Mouse (Mus musculus): Measurements from ENCODE around the gene Prr14.
"Not testable (repeated sequence)": the region's sequence is repeated elsewhere in the genome, so short reads cannot be mapped to it uniquely, and the experiment has no call there.

The Prr14 gene

DNA sequence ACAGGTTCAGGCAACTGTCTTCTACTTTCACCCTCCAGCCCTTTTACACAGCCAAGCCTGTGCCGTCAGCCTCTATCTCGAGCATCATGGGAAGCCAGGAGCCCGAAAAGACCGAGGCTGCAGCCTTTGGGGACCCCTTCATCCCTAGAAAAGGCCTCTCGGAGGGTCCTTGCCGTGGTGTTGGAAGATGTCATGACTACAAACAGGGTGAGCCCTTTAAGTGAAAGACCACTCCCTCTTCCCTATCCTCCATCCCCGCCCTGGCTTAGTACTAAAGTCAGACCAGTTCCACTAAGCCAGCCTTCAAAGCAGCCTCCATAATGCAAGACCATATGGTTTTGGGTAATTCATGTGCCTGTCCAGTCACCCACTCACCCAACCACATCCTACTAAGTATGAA lies 12.6 kb downstream of the Prr14 start:
- DNase-seq (ENCODE audit: low spot score) = peak; percentile 45

DNA sequence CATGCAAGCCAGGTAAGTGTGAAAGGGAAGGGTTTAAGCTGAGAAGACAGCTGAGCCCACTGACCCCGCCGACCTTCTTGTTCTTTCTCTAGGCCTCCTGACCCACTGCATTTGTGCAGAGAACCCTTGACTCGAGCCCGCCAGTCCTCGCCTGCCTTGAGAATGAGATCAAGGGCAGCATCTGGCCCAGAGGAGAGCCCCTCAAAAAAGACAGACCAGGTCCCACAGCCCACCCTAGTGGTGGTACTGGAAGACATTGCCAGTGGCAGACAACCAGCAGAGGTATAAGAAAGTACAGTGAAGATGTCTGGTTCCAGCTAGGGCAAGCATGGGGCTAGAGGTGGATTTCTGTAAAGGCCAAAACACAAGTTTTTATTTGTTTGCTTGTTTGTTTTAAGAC lies 14.3 kb downstream of the Prr14 start:
- peak; percentile 43 for DNase-seq (ENCODE audit: low spot score)

DNA sequence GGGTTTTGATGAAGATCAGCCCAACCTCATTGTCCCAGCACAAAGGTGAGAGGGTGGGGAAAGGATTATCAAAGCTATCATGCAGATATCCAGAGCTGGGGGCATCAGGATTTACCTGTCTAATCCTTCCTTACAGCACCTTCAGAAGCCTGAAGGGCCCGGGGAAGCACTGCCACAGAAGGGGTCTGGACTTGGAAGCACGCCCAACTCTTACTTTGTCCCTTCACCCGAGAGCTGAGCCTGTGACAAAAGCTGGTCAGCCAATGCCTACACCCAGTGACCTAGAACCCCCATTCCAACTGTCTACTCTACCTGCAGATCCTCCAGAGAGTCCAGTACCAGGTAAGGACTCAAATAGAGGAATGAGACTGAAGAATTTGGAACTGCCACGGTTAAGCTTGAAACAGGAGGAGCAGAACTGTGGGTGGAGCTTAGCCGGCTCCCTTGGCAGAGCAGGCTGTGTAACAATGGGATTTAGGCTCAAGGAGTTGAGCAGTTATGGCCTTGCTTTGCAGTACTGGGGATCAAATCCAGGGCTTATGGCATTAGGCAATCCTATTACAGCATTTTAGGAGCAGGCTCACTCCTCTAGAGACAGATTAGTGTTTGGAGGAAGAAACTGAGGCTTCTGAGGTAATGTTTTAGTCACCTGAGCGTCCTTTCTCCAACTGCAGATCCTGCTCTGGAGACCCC lies 15.1 kb downstream of the Prr14 start:
- no peak for DNase-seq (ENCODE audit: low spot score)

- no peak for DNase-seq (ENCODE audit: low spot score)
Observed at GRCm38 (mm10) chr7:127475186-127475740, 15.9 kb downstream of the Prr14 start.

- no peak for DNase-seq (ENCODE audit: low spot score)
Observed at GRCm38 (mm10) chr7:127476336-127476735, 16.9 kb downstream of the Prr14 start.

GRCm38 (mm10) chr7:127476855-127477254 lies 17.4 kb downstream of the Prr14 start:
- no peak for DNase-seq (ENCODE audit: low spot score)

GRCm38 (mm10) chr7:127477687-127478634 lies 18.6 kb downstream of the Prr14 start:
- DNase-seq (ENCODE audit: low spot score) = peak; percentile 100

- peak; percentile 99 for DNase-seq (ENCODE audit: low spot score)
Observed at GRCm38 (mm10) chr7:127478635-127479317, 19.4 kb downstream of the Prr14 start, which contains the start of gene Fbrs. Gene Fbrs, plus strand, starts transcription at chr7:127479199.

DNA sequence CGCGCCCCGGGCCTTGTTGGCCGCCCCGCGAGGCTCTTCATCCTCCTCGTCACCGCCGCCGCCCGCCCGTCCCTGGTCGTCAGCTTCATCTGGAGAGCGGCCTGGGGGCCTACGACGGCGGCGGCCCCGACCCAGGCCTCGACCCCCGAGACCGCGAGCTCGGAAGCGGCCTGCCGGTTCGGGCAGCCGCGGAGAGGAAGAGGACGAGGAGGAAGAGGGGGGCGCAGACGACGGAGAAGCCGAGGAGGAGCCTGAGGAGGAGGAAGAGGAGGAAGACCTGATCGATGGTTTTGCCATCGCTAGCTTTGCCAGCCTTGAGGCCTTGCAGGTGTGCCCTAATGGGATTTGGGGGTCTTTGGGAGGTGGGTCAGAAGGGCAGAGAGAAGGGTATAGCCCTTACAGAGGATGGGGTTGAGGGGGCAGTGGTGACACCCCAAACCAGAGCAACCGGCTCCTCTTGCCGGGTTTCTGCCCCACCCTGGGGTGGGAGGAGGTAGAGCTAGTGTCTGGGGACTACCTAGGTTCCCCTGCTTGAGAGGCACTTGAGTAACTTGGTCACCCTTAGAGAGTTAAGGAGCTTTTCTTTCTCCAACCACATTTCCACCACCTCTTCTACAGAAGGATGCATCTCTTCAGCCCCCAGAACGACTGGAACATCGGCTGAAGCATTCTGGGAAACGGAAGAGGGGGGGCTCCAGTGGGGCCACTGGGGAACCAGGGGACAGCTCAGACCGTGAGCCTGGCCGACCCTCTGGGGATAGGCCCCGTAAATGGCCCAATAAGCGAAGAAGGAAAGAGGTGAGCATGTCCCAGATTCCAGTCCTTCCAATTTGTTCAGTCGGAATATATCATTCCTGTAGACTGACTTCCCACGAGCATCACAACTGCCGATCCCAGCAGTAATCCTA lies 20.2 kb downstream of the Prr14 start:
- peak; percentile 3 for DNase-seq (ENCODE audit: low spot score)

DNA sequence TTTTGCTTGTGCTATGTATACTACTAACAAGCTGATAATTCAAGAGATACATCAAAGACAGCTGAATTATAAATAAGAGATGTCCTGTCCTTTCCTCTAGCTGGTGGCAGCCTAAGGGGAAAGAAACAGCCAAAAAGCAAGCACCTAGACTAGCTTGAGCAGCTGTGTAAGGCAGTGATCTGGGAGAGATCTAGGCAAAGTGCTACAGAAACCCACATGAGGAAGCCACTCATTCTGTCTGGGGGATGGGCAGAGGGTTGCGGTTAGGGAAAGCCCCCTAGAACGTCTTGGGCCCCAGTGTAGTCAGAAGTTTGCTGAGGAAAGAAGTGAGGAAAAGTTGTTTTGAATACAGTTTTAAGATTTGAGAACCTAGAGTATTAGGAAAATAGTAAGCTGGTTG lies 20.9 kb downstream of the Prr14 start:
- no peak for DNase-seq (ENCODE audit: low spot score)

- DNase-seq (ENCODE audit: low spot score) = no peak
Observed at GRCm38 (mm10) chr7:127485416-127485815, 26.0 kb downstream of the Prr14 start.

GRCm38 (mm10) chr7:127488364-127488763 lies 29.0 kb downstream of the Prr14 start:
- DNase-seq (ENCODE audit: low spot score) = not testable (repeated sequence)

- DNase-seq (ENCODE audit: low spot score) = no peak
Observed at GRCm38 (mm10) chr7:127489982-127490381, 30.6 kb downstream of the Prr14 start.

DNA sequence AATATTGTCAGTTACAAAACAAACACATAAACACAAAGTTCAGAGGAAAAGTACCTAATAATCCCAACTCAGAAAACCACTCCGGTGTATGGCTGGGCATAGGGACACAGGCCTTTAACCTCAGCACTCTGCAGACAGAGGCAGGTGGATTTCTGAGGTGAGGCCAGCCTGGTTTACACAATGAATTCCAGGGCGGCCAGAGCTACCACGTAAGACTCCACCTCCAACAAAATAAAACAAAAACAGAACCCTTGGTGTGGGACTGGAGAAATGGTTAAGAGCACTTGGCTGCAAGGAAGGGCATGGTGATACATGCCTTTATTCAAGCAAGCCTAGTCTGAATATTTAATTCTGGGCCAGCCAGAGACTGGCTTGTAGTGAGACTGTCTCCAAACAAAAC lies 32.4 kb downstream of the Prr14 start:
- DNase-seq (ENCODE audit: low spot score) = no peak

GRCm38 (mm10) chr7:127494648-127495047 lies 35.2 kb downstream of the Prr14 start:
- DNase-seq (ENCODE audit: low spot score) = no peak

DNA sequence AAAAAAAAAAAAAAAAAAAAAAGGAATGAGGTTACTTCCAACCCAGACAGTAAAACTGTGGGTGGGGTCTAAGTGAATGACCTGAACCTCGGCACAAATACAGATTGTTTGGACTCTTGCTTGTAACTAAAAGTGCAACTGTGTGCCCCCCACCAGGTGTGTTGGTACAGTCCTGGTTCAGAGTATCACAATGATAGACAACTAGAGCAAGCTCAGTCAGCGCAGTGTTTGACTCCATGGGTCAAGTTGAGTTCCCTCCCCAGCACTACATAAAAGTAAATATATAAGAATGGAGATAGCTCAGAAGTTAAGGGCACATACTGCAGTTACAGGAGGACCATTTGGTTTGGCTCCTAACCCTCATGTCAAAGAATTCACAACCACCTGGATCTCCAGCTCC lies 38.0 kb downstream of the Prr14 start:
- no peak for DNase-seq (ENCODE audit: low spot score)

DNA sequence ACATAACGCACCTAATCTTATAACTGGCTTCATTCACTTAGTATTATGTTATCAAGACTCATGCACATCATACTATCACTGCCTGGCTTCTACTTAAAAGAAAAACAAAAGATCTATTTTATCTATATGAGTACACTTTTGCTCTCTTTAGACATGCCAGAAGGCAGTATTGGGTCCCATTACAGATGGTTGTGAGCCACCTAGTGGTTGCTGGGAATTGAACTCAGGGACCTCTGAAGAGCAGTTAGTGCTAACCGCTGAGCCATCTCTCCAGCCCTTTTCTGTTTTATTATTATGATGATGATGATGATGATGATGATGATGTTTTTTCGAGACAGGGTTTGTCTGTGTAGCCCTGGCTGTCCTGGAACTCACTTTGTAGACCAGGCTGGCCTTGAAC lies 39.0 kb downstream of the Prr14 start:
- peak; percentile 62 for DNase-seq (ENCODE audit: low spot score)

DNA sequence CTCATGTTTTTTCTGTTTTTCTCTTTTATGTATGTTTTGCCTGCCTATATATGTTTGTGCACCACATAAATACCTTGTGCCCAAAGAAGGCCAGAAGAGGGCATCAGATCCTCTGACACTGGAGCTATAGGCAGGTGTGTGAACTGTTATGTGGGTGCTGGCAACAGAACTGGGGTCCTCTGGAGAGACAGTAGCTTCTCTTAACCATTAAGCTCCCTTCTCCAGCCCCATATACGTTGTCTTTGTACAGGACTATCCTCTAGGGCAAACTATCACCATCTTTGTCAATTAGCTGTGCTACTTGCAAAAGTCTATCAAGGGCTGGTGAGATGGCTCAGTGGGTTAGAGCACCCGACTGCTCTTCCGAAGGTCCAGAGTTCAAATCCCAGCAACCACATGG lies 48.9 kb downstream of the Prr14 start:
- DNase-seq (ENCODE audit: low spot score) = no peak

DNA sequence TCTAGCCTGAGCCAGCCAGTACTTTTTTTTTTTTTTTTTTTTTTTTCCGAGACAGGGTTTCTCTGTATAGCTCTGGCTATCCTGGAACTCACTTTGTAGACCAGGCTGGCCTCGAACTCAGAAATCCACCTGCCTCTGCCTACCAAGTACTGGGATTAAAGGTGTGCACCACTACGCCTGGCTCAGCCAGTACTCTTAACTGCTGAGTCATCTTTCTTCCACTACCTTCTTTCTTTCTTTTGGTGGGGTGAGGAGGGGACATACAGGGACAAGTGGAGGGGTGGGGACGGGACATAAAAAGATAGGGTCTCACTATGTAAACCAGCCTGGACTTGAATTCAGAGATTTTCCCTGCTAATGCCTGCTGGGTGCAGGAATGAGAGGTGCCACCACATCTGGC lies 50.4 kb downstream of the Prr14 start:
- not testable (repeated sequence) for DNase-seq (ENCODE audit: low spot score)

DNA sequence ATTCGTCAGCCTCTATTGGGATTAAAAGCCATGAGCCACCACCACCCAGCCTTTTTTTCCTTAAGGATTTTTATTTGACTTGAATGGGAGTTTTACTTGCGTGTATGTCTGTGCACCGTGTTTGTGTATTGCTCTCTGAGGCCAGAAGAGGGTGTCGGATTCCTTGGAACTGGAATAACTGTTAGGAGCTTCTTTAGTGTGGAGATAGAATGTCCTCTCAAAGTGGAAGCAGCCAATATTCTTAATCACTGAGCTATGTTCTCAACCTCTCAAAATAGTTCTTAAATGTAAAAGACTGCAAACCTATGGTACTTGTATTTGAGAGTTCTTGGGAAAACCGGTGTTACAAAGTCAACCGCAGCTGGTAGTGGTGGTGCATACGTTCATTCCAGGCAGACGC lies 51.8 kb downstream of the Prr14 start:
- DNase-seq (ENCODE audit: low spot score) = peak; percentile 53

DNA sequence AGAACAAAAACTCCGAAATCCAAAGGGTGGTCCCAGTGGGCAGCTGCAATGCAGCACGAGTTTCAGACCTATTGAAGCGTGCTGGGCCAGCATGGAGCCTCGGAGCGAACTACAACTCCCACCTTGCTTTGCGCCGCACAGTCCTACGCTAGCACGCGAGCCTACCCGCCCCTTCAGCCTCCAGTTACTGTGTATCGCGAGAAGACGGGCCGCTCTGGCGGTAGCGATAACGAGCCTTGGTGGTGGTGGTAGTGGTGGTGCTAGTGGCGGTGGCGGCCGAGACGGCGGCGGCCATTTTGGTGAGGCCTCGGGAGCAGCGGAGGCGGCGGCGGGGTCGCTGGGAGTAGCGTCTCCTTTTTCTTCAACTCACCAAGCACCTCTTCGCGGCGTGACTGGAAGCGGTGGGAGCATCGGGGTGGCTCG lies 52.4 kb downstream of the Prr14 start, which contains the start of gene Srcap:
TSS of gene Srcap (plus strand) at position 176 of the 423 bp plus-strand sequence.
- peak; percentile 98 for DNase-seq (ENCODE audit: low spot score)
